Mouse (Mus musculus): Measurements from ENCODE around the gene Spaca4. TPM values are rescaled to one million over a fixed set of nuclear protein-coding genes. Genes with fewer than 3 reads are reported as not detected.
A peak's percentile ranks its signal among the peaks of the same experiment; 100 is the strongest.

Spaca4 gene
- polyA plus RNA-seq, 1 experiment from 2014 or later = not detected

DNA sequence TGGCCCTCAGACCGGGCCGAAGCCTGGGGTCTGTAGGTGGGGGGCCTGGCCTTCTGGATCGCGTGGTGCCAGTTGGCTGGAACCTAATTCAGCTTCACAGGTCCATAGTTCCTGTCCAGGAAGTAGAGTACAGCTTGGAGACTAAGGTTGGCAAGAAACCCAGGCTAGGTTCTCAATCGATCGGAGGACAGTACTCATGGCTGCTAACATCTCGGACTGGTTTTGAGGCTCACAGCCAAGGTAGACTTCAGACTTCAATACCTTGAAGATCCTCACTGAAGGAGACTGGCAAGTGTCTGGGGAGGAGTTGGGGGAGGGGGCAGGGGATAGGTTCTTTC, 4.4 kb downstream of the Spaca4 start:
- Histone ChIP-seq H3K36me3 (ENCODE audit: insufficient read depth, low read length) (peaks cover 66% of the 10 kb centered on the region), H3K27ac (ENCODE audit: low read length) (no peak overlapping the region), H3K9ac (replicated peaks; ENCODE audit: low read length) (no peak overlapping the region), H3K4me1 (ENCODE audit: insufficient read depth, low read length) (peaks cover 23% of the 10 kb centered on the region), H3K4me2 (replicated peaks; ENCODE audit: low read depth, low read length) (no peak overlapping the region), H3K27me3 (ENCODE audit: insufficient read depth, low read length) (no peaks in the 10 kb centered on the region), H3K9me3 (ENCODE audit: low read length) (no peaks in the 10 kb centered on the region), H3K4me3 (ENCODE audit: low read length) (no peak overlapping the region)
- ATAC-seq (ENCODE audit: low FRiP score, low TSS enrichment) = no peak
- WGBS = 84% methylated on average over 7 of the region's 7 CpGs

DNA sequence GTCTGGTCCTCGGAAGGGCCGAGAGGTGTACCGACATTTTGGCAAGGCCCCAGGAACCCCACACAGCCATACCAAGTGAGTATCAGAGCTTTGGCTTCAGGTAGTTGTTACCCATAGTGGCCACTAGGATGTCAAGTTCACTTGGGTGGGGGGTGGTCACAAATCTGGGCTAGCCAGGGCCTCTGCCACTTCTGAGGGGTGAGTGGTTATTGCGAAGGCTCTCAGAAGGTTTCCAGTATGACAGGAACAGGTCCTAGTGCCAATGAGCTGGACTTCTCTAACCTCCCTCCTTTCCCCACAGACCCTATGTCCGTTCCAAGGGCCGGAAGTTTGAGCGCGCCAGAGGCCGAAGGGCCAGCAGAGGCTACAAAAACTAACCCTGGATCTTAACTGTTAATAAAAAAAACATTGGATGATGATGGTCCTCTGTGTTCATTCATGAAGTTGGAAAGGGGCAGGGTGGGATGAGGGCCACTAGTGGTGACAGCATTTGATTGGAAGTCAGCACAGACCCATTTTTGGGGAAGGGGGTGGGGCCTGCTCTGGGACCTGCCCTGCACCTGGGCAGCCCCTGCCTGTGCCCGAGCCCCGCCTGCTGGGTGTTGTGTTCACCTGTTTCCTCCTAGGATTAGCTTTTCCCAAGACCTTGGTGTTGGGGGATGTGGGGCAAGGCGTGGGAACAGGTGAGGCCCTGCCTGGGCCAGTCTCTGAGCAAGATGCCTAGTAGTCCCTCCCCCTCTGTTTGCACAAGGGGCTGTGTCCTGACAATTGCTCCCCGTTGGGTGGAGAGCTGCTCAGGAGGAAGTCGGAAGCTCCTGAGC, 5.0 kb downstream of the Spaca4 start, which contains the start of gene Fam83e:
Gene Fam83e, plus strand, starts transcription at position 800 of the 821 bp plus-strand sequence.
- Histone ChIP-seq H3K27me3 (ENCODE audit: insufficient read depth, low read length) (no peaks in the 10 kb centered on the region), H3K27ac (ENCODE audit: low read length) (no peak within 1 kb of the TSS), H3K4me3 (ENCODE audit: low read length) (no peak within 1 kb of the TSS), H3K9me3 (ENCODE audit: low read length) (no peaks in the 10 kb centered on the region), H3K4me1 (ENCODE audit: insufficient read depth, low read length) (peaks cover 29% of the 10 kb centered on the region), H3K4me2 (replicated peaks; ENCODE audit: low read depth, low read length) (no peak within 1 kb of the TSS), H3K9ac (replicated peaks; ENCODE audit: low read length) (no peak within 1 kb of the TSS), H3K36me3 (ENCODE audit: insufficient read depth, low read length) (peaks cover 60% of the 10 kb centered on the region)
- 81% methylated on average over 14 of the region's 14 CpGs for WGBS
- ATAC-seq (ENCODE audit: low FRiP score, low TSS enrichment) = no peak

DNA sequence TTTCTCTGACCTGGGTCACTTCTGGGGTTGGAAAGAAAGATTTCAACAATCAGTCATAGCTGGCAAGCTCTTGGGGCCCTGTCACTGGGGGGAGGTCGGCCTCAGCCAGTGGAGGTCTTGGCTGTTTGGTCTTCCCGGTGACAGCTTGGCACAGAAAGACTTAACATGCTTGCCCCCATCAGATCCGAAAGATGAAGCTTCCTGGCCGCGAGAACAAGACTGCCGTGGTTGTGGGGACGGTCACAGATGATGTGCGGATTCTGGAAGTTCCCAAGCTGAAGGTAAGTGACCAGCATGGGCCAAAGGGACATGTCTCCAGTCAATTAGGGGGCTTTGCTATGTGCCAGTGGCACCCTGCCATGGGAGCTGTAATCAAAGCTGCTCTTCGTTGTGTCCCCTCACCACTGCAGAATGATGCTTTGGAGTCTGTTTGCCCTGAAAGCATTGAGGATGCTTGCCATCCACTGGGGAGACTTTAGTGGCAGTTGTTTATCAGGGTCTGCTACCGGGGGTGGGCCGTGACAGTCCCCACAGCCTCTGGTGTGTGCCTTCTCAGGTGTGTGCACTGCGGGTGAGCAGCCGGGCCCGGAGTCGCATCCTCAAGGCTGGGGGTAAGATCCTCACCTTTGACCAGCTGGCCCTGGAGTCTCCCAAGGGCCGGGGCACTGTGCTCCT, 5.7 kb downstream of the Spaca4 start:
- H3K4me3 ChIP-seq (ENCODE audit: low read length) = no peak overlapping the region
- whole genome bisulfite sequencing = 89% methylated on average over 13 of the region's 16 CpGs
- H3K36me3 ChIP-seq (ENCODE audit: insufficient read depth, low read length) = peaks cover 54% of the 10 kb centered on the region

DNA sequence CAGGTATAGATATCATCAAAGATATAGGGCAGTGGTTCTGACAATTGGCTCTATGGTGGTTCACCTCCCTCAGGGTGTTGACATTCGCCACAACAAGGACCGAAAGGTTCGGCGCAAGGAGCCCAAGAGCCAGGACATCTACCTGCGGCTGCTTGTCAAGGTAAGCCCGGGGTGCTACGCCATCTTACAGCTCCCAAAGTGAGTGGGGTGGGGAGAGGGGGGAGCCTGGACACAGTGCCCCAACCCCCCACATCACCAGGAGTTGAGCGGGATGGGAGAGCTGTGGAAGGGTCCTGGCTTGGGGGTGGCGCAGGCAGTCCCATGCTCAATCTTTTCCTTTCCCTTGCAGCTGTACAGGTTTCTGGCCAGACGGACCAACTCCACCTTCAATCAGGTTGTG, 6.4 kb downstream of the Spaca4 start:
- Histone ChIP-seq H3K4me1 (ENCODE audit: insufficient read depth, low read length) (peaks cover 37% of the 10 kb centered on the region), H3K9me3 (ENCODE audit: low read length) (no peaks in the 10 kb centered on the region), H3K4me3 (ENCODE audit: low read length) (peak overlapping the region; percentile 97), H3K27ac (ENCODE audit: low read length) (peak overlapping the region; percentile 91; the same call in 1 of the 2 replicates), H3K36me3 (ENCODE audit: insufficient read depth, low read length) (peaks cover 49% of the 10 kb centered on the region), H3K27me3 (ENCODE audit: insufficient read depth, low read length) (no peaks in the 10 kb centered on the region), H3K4me2 (replicated peaks; ENCODE audit: low read depth, low read length) (peak overlapping the region; percentile 89), H3K9ac (replicated peaks; ENCODE audit: low read length) (peak overlapping the region; percentile 99)
- ATAC-seq (ENCODE audit: low FRiP score, low TSS enrichment) = no peak
- WGBS = 82% methylated on average over 10 of the region's 10 CpGs

More for the DNA sequence above, 5.7 kb downstream of the Spaca4 start:
- H3K9ac ChIP-seq (replicated peaks; ENCODE audit: low read length) = peak overlapping the region; percentile 99; the same call in 1 of the 2 replicates
- H3K27ac ChIP-seq (ENCODE audit: low read length) = no peak overlapping the region
- no peak for ATAC-seq (ENCODE audit: low FRiP score, low TSS enrichment)
- H3K27me3 ChIP-seq (ENCODE audit: insufficient read depth, low read length) = no peaks in the 10 kb centered on the region
- peaks cover 32% of the 10 kb centered on the region for H3K4me1 ChIP-seq (ENCODE audit: insufficient read depth, low read length)
- H3K4me2 ChIP-seq (replicated peaks; ENCODE audit: low read depth, low read length) = 0 out of 2 replicates have a peak overlapping the region, but pooled peaks have one; percentile 89
- no peaks in the 10 kb centered on the region for H3K9me3 ChIP-seq (ENCODE audit: low read length)

DNA sequence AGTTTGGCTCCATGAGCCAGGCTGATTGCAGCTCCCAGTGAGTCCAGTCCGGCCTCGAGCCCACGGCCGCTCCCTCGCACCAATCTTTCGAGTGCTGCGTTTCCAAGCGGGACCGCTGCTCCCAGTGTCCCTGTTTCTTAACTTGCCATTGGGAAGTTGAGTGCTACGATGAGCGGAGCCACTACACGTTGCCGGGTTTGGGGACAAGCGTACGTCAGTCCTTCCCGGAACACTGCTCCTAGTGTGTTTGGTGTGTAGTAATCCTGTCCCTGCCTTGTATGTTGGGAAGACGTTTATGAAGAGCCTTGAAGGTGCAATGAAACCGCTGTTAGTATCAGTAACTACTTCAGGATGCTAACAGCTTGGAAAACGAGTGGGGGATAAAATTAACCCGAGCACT, 7.3 kb downstream of the Spaca4 start:
- no peaks in the 10 kb centered on the region for H3K9me3 ChIP-seq (ENCODE audit: low read length)
- peak overlapping the region; percentile 91 for H3K27ac ChIP-seq (ENCODE audit: low read length)
- H3K9ac ChIP-seq (replicated peaks; ENCODE audit: low read length) = peak overlapping the region; percentile 99
- under 1% methylated on average over 20 of the region's 20 CpGs for WGBS
- peaks cover 42% of the 10 kb centered on the region for H3K36me3 ChIP-seq (ENCODE audit: insufficient read depth, low read length)
- peak overlapping the region; percentile 97 for H3K4me3 ChIP-seq (ENCODE audit: low read length)
- no peak for ATAC-seq (ENCODE audit: low FRiP score, low TSS enrichment)
- H3K4me1 ChIP-seq (ENCODE audit: insufficient read depth, low read length) = peaks cover 43% of the 10 kb centered on the region
- no peaks in the 10 kb centered on the region for H3K27me3 ChIP-seq (ENCODE audit: insufficient read depth, low read length)
- peak overlapping the region; percentile 89 for H3K4me2 ChIP-seq (replicated peaks; ENCODE audit: low read depth, low read length)

DNA sequence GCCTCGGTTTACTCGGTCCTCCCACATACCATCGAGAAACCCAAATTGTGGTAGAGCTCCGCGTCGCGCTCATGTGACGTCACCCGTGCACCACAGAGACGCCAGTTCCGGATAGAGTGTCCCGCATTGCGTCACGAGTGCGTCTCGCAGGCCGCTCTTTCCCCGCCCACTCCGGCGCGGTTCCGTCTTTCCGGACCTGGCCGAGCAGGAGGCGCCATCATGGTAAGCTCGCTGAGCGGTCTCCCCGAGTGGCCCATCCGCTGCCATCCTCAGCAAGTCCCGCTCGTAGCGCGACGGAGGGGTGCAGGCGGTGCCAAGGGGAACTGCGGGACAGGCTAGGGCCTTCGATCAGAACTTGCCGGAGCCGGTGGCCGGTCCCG, 7.7 kb downstream of the Spaca4 start, which contains the start of gene Sphk2:
Gene Sphk2, minus strand, starts transcription at position 85 of the 380 bp plus-strand sequence.
- Histone ChIP-seq H3K4me3 (ENCODE audit: low read length) (peak within 1 kb of the TSS; percentile 97), H3K9me3 (ENCODE audit: low read length) (no peaks in the 10 kb centered on the region), H3K36me3 (ENCODE audit: insufficient read depth, low read length) (peaks cover 42% of the 10 kb centered on the region), H3K9ac (replicated peaks; ENCODE audit: low read length) (peak within 1 kb of the TSS; percentile 99), H3K27me3 (ENCODE audit: insufficient read depth, low read length) (no peaks in the 10 kb centered on the region), H3K27ac (ENCODE audit: low read length) (peak within 1 kb of the TSS; percentile 91), H3K4me1 (ENCODE audit: insufficient read depth, low read length) (peaks cover 43% of the 10 kb centered on the region), H3K4me2 (replicated peaks; ENCODE audit: low read depth, low read length) (peak within 1 kb of the TSS; percentile 89)
- under 1% methylated on average over 41 of the region's 41 CpGs for WGBS
- ATAC-seq (ENCODE audit: low FRiP score, low TSS enrichment) = peak; percentile 60

DNA sequence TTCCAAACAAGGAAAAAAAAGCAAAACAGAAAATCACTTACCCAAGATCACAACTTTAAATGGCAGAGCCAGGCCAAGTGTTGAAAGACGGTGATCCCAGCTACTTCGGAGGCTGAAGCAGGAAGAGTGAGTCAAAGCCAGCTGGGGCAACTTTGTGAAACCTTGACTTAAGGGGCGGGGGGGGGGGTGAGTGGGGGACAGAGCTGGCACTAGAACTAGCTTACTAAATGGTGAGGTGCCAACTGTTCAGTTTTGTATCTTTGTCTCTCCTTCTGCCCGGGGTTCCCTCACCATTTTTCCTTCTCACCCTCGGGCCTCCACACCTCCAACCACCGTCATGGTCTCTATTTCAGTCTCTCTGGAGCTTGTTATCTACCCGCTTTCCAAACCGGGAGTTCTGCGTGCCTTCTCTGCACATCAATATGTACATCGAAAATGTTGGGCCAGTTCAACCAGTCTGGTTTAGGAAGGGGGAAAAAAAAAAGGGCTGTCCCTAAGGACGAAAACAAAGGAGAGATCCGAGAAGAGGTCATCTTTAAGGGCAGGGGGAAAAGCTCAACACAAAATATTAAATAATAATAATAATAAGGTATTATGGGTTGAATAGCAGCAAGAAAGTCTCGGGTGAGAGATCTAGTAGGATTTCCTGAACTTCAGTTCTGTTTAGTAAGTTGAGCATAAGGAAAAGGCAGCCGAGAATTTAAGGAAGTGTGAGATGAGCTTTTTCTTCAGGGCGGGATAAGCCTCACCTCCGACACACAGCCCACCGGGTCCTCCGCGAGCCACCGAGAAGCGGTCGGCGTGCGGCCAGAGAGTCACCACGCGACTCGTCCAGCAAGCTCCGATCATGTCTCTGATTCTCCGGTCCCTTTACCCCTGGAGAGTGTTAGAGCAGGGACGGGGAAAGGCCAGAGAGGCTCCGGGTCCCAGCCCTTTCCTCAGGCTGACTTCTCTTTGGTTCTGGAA, 8.4 kb downstream of the Spaca4 start:
- Histone ChIP-seq H3K9me3 (ENCODE audit: low read length) (no peaks in the 10 kb centered on the region), H3K27ac (ENCODE audit: low read length) (peak overlapping the region; percentile 86), H3K9ac (replicated peaks; ENCODE audit: low read length) (peak overlapping the region; percentile 99), H3K4me3 (ENCODE audit: low read length) (peak overlapping the region; percentile 97), H3K4me1 (ENCODE audit: insufficient read depth, low read length) (peaks cover 43% of the 10 kb centered on the region), H3K4me2 (replicated peaks; ENCODE audit: low read depth, low read length) (peak overlapping the region; percentile 84), H3K27me3 (ENCODE audit: insufficient read depth, low read length) (no peaks in the 10 kb centered on the region), H3K36me3 (ENCODE audit: insufficient read depth, low read length) (peaks cover 42% of the 10 kb centered on the region)
- ATAC-seq (ENCODE audit: low FRiP score, low TSS enrichment) = peak; percentile 4
- WGBS = 9% methylated on average over 31 of the region's 31 CpGs

DNA sequence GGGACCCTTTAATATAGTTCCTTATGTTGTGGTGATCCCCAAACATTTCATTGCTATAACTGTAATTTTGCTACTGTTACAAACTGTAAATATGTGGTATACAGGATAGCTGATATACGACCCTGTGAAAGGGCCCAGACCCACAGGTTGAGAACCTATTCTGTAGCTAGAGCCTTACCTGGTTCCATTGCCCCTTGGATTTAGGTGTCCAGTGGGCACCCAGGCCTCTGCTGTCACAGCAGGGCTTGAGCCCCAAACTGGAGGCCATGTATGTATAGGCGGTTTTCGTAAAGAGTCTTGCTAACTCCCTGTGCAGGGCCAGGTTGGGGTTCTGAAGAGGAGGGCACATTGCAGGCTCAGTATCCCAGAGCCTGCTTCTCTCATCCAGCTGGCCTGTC, 9.2 kb downstream of the Spaca4 start:
- H3K9me3 ChIP-seq (ENCODE audit: low read length) = no peaks in the 10 kb centered on the region
- no peaks in the 10 kb centered on the region for H3K27me3 ChIP-seq (ENCODE audit: insufficient read depth, low read length)
- H3K36me3 ChIP-seq (ENCODE audit: insufficient read depth, low read length) = peaks cover 44% of the 10 kb centered on the region
- H3K4me3 ChIP-seq (ENCODE audit: low read length) = peak overlapping the region; percentile 97
- H3K4me2 ChIP-seq (replicated peaks; ENCODE audit: low read depth, low read length) = peak overlapping the region; percentile 84
- H3K4me1 ChIP-seq (ENCODE audit: insufficient read depth, low read length) = peaks cover 43% of the 10 kb centered on the region
- no peak overlapping the region for H3K27ac ChIP-seq (ENCODE audit: low read length)
- no peak for ATAC-seq (ENCODE audit: low FRiP score, low TSS enrichment)
- 89% methylated on average over 3 of the region's 3 CpGs for WGBS
- H3K9ac ChIP-seq (replicated peaks; ENCODE audit: low read length) = 0 out of 2 replicates have a peak overlapping the region, but pooled peaks have one; percentile 5

DNA sequence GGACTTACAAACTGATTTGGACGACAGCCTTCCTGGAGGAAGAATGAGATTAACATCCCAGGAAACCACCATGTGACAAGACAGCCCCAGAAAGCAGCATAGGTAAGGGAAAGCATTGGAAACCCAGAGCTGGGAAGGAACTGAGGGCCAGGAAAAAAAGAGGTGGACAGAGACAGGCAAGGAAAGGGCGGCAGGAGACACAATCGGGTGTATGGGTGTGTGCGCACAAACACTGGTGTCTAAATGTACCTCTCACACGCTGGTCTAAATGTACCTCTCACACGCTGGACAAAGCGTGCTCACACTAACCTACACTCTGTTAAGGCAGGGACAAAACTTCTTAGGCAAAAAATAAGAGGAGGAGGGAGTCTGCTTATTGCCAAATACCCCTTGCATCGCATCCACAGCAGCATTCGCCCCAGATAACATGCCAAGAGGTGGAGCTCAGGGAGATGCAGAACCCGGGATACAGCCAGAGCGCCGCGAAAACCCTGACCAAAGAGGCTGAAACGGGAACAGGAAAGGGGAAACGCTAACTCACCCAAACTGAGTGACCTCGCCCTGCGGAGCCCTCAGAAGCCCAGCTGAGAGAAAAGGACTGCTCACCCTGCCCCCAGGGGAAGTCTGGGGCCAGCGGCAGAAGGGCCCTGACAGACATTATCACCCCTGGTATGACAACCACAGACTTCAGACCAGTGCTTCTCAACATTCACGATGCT, 9.7 kb downstream of the Spaca4 start:
- peak overlapping the region; percentile 54 for H3K4me3 ChIP-seq (ENCODE audit: low read length)
- peak overlapping the region; percentile 41; the same call in 1 of the 2 replicates for H3K27ac ChIP-seq (ENCODE audit: low read length)
- WGBS = 82% methylated on average over 19 of the region's 19 CpGs
- no peaks in the 10 kb centered on the region for H3K9me3 ChIP-seq (ENCODE audit: low read length)
- ATAC-seq (ENCODE audit: low FRiP score, low TSS enrichment) = no peak
- H3K36me3 ChIP-seq (ENCODE audit: insufficient read depth, low read length) = peaks cover 44% of the 10 kb centered on the region
- peaks cover 43% of the 10 kb centered on the region for H3K4me1 ChIP-seq (ENCODE audit: insufficient read depth, low read length)
- peak overlapping the region; percentile 8; the same call in 1 of the 2 replicates for H3K9ac ChIP-seq (replicated peaks; ENCODE audit: low read length)
- peak overlapping the region; percentile 84 for H3K4me2 ChIP-seq (replicated peaks; ENCODE audit: low read depth, low read length)
- no peaks in the 10 kb centered on the region for H3K27me3 ChIP-seq (ENCODE audit: insufficient read depth, low read length)
